Mouse (Mus musculus) liver, embryonic 11.5 days (tissue): ENCODE measurements around the gene Lonrf2. TPM values are rescaled to one million over a fixed set of nuclear protein-coding genes. Genes with fewer than 3 reads are reported as not detected.

ENCODE experiments used
- ATAC-seq: fragments of 200-750 bp; cut with Nextera tagmentation; replicated peaks from 2 replicates; pipeline ENCODE4 v1.8.0; 2017; ENCODE audit warnings: moderate number of reproducible peaks, mild to moderate bottlenecking, moderate TSS enrichment, moderate library complexity; ENCODE audit not compliant: low FRiP score
- DNase-seq: peaks from one replicate; pipeline ENCODE4 v3.0.0-alpha.2; 2017; ENCODE audit warnings: low spot score
- H3K27ac ChIP-seq: fragments of 300-500 bp; sonication (generic); 2 replicates; pipeline ENCODE4 v1.5.1; 2014; ENCODE audit warnings: mild to moderate bottlenecking, low read depth, low read length, control low read depth
- H3K27me3 ChIP-seq: fragments of 300-500 bp; sonication (generic); replicated peaks from 2 replicates; pipeline ENCODE4 v1.6.1; 2014; ENCODE audit warnings: low read length, mixed read lengths; ENCODE audit not compliant: control insufficient read depth, insufficient read depth
- H3K36me3 ChIP-seq: fragments of 300-500 bp; sonication (generic); 2 replicates; pipeline ENCODE4 v1.6.1; 2014; ENCODE audit warnings: mild to moderate bottlenecking, low read length, moderate library complexity, mixed read lengths; ENCODE audit not compliant: control insufficient read depth, insufficient read depth
- H3K4me1 ChIP-seq: fragments of 300-500 bp; sonication (generic); replicated peaks from 2 replicates; pipeline ENCODE4 v1.6.1; 2014; ENCODE audit warnings: low read length, mixed read lengths; ENCODE audit not compliant: control insufficient read depth, insufficient read depth
- H3K4me2 ChIP-seq: fragments of 300-500 bp; sonication (generic); 2 replicates; pipeline ENCODE4 v1.6.1; 2014; ENCODE audit warnings: mild to moderate bottlenecking, control low read depth, moderate library complexity
- H3K4me3 ChIP-seq: fragments of 300-500 bp; sonication (generic); 2 replicates; pipeline ENCODE4 v1.5.1; 2014; ENCODE audit warnings: low read depth, low read length, control low read depth
- H3K9ac ChIP-seq: fragments of 300-500 bp; sonication (generic); 2 replicates; pipeline ENCODE4 v1.6.1; 2014; ENCODE audit warnings: low read depth, low read length, control low read depth
- H3K9me3 ChIP-seq: fragments of 300-500 bp; sonication (generic); 2 replicates; pipeline ENCODE4 v1.6.1; 2016; ENCODE audit warnings: low read length, inconsistent platforms, mixed read lengths; ENCODE audit not compliant: control insufficient read depth
- WGBS: fragments of 180-500 bp; shearing (Covaris S2); extraction: QIAGEN DNeasy Blood & Tissue Kit; methylation state at CpG from one replicate; pipeline ENCODE4 v1.1.7; 2014; 5-methylcytosine and 5-hydroxymethylcytosine counted together
- polyA plus RNA-seq: library from polyadenylated mRNA; unstranded; fragments of >200 nt; fragmentation: Nextera tagmentation; extraction: Ambion mirVana; gene quantifications from 2 replicates; pipeline ENCODE4 v1.2.1, GENCODE M21; 2014

Gene Lonrf2
- polyA plus RNA-seq, 1 experiment from 2014 or later, result 0.41 TPM

DNA sequence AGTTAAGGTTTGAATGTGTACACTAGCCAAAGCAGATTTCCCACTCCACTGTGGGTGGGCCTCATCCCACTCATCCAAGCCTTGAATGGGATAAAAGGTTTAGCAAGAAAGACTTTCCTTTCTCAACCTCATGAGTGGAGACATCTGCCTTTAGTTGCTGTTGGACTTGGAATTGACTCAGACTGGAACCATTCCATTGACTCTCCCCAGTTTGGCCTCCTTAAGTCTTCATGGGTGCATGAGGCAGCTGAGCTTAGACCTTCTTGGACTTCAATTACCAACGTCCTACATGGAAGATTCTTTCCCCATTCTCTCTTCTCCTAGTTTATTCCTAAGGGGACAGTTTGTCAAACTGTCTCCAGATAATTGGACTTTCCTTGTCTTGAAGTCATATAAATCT lies 92.6 kb downstream of the Lonrf2 start:
- Histone ChIP-seq H3K27me3 (no peaks in the 10 kb centered on the region), H3K36me3 (no peaks in the 10 kb centered on the region), H3K27ac (no peak overlapping the region), H3K4me1 (no peaks in the 10 kb centered on the region), H3K9ac (no peak overlapping the region), H3K4me2 (no peak overlapping the region), H3K4me3 (no peak overlapping the region), H3K9me3 (no peaks in the 10 kb centered on the region)
- 78% methylated on average over 1 of the region's 1 CpGs for WGBS
- no peak for ATAC-seq
- DNase-seq, result no peak

Other genes starting within 250 kb of the Lonrf2 start
- gene Aff3, start 171.8 kb downstream of the Lonrf2 start, polyA plus RNA-seq, result 4.4 and 4.7 TPM in 2 replicates
- gene Chst10, start 61.5 kb upstream of the Lonrf2 start, polyA plus RNA-seq, result 2.9 and 4.1 TPM in 2 replicates
- gene Nms, start 102.4 kb upstream of the Lonrf2 start, polyA plus RNA-seq, result not detected in 2 replicates
- gene Pdcl3, start 148.9 kb upstream of the Lonrf2 start, polyA plus RNA-seq, result 95.5 and 104 TPM in 2 replicates